Mouse (Mus musculus) 3T3-L1 (cell line): ENCODE data around the gene March5.
A peak's percentile ranks its signal among the peaks of the same experiment; 100 is the strongest.
"Not testable (repeated sequence)": the region's sequence is repeated elsewhere in the genome, so short reads cannot be mapped to it uniquely, and the experiment has no call there.

Experiments
- DNase-seq: peaks from one replicate; pipeline ENCODE4 v3.0.0-alpha.2; 2015; ENCODE audit warnings: low read depth, low spot score

Gene March5

DNA sequence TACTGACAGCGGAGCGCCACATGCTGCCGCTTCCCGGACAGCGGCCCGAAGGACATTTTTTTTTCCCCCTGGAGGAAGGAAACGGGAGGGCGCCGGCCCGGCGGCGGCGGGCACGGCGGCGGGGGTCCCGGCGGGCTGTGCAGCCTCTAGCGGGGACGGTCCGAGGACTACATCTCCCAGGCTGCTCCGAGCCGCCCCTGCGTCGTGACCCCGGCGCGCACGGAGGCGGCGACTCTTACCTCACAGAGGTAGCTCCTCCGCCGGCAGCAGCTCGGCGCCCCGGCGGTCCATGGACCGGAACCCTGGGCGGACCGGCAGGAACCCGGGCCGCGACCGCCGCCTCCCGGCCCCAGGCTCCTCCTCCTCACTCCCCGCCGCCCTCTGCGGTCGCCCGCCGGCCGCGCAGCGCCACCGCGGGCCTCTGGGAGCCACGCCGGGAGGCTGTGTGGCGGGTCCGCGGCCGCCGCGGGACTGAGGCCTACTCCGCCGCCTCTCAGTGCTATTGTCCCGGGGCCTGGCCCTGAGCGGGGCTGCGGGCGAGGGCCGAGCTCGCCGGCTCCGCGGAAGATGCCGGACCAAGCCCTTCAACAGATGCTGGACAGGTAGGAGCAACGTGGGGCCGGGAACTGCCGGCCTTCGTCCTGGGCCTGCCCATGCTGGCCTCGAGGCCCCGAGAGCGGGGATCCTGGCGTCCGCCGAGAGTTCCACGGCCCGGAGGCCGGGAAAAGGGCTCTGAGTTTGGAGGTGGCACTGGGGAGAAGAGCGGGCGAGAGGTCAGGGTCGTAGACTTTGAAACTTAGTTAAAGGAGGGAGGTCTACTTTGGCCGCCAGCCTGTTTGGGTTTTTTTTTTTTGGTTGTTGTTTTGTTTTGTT, at the start of gene March5:
Gene March5 (plus strand): TSS at position 241 of the 873 bp plus-strand sequence.
- peak; percentile 78 for DNase-seq

DNA sequence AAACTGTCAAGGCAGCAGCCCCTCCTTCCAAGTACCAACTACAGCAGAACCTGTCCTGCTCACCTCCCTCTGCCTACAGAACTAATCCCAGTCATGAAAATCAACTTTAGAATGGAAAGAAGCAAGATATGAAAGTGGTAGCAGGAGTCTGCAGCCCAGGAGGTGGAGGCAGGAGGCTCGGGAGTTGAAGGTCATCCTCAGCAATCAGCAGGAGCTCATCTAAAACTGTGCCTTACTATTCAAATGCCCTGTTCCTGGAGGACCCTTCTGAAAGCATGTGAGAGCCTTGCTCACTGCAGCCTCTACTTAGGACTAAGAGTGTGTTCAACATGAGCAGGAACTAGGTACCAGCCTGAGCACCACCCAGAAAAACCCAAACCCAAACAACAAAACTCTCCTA, 35.2 kb upstream of the March5 start:
- no peak for DNase-seq

DNA sequence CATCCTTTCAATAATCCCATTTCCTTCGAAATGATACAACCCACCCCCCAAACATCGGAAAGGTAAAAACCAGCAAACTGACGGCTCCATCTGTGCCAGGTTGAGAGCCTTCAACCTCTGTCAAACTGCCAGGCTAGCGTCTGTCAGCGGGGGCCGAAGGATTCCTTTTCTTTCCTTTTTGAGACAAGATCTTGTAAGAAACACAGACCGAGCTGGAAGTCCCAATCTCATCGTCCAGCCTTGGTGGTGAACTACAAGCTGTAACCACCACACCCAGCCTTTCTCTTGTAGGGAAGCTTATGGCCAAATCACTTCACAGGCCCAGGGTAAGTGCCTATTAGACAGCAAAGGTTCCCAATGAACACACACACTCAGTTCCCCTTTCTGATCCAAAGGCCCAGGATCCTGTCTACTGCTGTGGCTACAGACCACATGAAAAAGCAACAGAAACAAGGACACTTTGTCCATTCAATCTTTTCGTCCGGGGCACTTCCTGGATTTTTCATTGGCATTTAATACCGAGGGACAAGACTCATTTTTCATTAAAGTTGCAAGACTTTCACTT, 34.7 kb upstream of the March5 start:
- DNase-seq: no peak

DNA sequence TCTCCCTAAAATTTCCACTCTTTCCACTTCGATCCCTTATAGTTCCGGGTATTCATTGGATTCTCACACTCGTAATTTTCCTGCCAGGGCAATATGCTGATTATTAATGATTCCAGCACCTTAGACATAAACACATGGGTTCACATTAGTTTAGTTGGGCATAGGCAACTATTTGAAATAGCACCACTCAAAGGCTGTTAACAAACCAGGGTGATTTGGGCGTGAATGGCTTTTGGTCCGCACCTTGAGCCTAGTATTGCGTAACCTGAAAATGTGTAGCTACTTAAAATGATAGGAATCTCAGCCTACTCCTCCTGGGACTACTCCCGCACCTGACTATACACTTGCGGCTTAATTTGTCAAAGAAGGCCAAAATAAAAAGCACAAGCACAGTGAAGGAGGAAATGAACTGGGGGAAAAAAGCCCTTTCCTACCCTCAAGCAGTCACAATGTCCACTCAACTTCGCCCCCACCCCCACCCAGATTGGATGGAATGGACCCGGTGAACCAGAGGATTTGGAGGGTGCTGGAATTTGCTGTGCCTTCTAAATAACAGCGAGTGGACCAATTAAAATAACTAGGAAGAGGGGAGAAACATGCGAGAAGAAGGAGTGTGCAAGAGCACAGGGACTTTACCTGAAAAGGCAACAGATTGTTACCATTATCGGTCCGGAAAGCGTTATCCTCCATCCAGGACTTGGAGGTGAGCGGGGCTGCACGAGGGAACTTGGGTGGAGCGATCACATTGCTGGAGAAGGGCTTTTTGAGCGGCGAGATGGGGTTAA, 33.8 kb upstream of the March5 start:
- DNase-seq: no peak

DNA sequence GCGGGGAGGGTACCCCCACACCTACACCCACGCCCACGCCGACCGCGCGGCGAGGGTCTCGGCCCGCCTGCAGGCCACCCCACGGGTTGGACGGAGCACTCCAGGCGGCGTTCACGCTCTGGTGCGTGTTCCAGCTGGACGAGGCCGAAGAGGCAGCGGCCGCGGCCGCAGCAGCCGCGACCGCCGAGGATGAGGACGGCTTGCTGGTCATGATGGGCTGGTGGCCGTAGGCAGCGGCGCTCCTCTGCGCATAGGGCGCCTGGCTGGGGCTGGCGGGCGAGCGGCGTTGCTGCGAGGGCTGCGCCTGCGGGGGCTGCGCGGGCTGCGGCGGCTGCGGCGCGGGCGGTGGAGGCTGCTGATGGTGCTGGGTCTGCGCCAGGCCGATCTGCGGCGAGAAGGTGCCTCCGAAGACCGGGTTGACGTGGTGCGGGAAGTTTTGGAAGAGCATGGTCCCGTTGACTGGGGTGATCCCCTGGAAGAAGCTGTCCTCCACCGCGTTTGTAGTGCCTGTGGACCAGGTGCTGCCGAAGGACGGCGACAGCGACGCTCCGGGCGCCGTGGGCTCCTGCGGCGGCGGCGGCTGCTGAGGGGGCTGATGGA, 33.1 kb upstream of the March5 start:
- no peak for DNase-seq

DNA sequence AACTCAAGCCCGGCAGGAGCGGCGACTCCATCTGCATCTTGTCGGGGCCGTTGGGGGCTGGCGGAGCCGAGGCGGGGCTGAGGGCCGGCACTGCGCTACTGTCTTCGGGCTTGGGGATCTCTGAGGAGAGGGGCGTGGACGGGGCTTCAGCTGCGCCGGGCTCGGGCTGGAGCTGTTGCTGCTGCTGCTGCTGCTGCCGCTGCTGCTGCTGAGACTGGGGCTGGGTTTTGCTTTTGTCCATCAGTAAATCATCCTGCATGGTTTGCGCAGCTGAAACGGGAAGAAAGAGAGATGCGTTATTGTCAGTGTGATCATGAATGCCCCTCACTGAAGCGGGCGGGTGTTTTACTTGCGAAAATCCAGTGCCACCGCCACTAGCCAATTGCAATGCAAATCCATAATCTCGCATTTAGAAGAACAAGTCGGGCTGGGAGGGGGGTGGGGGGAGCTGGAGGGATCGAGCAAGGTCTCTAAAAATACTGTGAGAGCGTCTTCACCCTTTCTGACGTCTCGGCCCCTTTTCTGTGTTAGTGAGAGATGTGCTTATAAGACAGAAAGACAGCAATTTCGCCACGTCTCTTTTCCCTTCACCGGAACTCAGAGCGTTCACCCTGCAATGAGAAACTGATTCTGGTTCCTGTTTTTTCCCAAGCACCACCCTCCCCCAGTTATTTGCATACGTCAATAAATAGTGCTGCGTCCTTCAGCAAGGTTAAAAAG, 32.5 kb upstream of the March5 start:
- peak; percentile 86 for DNase-seq

DNA sequence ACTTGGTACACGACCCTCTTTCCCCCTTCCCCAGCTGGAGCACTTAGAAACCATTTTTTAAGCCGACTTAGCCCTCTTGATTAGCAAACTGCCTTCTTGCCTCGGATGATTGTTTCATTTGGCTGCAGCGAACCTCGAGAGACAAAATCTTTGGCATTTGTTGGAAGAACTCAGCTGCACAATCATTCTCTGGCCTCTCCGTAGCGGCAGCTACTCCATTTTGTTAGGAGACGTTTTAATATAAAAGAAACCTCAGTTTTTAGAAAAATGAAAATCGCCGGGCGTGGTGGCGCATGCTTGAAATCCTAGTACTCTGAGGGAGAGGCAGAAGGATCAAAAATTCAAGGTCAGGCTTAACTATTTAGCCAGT, 31.9 kb upstream of the March5 start:
- no peak for DNase-seq

DNA sequence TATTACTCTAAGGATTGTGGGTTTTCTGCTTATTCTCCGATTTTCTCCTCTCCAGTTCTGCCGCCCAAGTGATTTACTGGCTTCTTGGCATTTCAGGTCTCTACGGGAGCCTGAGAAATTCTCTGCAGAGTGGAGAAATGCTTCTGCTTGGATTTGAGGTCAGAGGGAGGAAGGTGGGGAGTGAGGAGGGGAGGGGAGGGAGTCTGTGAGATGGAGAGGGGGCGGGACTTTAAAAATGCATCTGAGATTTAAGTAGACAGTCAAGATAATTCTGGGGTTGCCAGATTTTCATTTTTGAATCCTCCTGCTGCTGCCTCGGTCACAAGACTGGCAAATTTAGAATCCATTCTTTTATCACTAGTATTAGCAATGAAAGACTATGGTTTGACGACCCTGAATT, 31.4 kb upstream of the March5 start:
- DNase-seq: peak; percentile 66

DNA sequence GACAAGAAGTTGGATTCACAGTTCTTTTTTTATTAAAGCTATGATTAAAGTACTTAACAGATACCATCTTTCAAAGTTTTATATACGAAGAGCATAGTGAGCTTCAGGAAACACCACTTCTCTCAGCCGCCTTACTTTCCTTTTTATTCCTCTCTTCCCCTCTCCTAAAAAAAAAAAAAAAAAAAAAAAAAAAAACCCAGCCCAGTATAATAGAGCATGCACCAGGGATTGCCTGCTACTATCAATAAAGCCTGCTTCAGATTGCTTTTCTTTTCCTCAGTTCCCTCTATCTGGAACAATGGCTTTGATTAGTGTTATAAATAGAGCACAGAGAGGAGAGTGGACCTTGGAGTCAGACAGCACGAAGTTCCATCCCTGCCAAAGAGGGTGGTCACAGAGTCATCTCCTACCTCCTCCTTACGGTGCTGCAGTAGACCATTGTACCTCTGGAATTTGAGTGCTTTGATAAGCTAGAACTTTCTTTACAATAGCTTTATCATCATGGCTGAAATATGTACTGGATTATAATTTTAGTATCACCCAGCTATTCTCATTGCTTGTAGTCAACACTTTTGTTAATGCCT, 30.4 kb upstream of the March5 start:
- DNase-seq: no peak

DNA sequence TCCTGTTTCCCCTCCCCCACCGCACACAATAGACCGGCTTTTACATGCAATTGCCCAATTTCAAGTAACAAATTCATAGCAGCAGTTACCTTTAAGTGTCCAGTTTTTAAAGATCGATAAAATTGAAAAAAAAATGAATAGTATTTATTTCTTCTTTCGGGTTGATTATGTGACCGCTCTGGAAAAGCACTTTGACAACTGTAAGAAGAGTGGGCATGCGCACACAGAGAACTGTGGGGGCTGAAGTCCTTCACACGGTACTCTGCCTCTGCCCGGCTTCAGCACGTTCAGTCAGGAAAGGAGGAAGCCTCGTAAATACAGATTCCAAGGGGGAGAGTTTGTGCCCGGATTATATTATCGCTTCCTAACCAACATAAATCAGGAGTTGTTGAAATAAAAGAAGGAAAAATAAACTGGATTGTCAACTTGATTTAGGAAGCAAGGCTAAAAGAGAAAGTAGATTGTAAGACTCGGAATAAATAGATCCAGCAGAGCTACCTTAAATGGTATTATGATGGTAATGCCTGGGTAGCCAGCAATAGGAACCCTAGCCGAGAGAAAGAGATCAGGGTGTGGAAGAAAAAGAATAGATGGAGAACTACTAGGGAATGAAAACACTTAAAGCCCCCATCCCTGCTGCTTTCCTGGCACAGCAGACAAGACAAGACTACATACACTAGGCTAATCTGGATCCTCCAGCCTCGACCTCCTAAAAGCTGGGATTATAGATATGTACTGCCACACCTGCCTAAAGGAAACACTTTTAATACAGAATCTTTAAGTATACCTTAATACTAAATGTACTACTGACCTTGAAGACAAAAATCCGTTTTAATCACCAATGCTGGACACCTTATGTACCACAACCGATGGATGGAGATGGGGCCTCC, 29.3 kb upstream of the March5 start:
- DNase-seq: peak; percentile 85

DNA sequence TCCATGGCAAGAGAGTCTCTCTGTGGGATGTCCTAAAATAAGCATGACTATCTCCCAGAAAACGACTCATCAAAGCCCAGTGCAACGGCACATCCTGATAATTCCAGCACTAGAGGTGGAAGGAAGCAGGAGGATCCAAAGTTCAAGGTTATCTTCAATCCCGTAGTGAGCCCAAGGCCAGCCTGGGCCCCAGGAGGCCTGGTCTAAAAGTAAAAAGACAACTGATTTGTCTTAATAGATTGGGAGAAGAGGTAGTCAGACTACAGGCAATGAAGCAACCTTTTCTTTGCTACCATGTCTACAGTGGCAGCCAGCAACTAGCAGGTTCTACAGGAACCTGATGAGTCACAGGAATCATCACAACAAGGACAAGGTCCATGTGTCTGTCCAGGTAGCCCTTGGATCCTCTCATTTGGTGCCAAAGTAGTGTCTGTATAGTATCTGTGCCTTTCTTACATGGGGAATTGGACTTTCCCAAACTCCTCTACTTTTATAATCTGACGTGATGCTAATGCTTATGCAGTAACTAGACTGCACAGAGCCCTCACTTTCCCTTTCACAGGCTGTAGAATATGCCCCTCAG, 18.9 kb upstream of the March5 start:
- DNase-seq: no peak

DNA sequence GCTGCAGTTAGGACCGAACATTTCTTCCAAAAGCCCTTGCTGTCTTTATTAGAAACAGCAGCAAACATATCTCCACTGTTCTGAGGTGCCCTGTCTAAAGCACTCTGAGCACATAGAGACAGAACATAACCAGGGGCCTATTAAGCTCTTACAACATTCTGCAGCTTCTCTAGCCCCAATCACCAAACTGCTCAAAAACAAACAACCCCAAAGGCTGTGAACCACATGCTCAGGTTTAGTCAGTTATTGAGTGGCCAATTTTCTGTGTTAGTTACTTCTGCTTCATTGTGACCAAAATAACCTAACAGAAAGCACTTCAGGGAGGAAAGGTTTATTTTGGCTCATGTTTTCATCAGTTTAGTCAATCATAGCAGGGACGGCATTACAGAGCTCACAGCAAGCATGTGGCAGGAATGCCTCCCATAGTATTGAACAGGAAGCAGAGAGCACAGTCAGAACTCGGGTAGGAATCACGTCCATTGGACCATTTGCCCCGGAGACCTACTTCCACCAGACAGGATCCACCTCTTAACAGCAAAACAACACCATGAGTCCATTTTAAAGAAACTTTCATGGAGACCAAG, 14.8 kb upstream of the March5 start:
- no peak for DNase-seq

DNA sequence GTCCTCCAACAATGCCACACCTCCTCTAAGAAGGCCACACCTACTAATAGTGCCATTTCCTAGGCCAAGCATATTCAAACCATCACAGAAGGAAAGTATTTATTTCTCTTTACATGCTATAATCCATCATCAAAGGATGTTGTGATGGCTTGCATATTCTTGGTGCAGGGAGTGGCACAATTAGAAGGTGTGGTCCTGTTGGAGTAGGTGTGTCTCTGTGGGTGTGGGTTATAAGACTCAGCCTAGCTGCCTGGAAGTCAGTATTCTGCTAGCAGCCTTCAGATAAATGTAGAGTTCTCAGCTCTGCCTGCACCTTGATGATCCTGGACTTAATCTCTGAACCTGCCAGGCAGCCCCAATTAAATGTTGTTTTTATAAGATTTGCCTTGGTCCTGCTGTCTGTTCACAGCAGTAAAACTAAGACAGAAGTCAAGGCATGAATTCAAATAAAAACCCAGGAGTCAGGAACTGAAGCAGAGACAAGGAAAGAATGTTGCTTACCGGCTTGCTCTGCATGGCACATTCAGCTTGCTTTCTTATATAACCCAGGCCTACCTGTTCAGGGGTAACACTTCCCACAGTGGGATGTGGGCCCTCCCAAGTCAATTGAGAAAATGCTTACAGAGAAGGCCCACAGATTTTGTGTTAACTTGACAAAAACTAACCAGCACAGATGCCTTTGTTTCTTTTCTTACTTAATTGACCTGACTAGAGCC, 9.0 kb upstream of the March5 start:
- no peak for DNase-seq

DNA sequence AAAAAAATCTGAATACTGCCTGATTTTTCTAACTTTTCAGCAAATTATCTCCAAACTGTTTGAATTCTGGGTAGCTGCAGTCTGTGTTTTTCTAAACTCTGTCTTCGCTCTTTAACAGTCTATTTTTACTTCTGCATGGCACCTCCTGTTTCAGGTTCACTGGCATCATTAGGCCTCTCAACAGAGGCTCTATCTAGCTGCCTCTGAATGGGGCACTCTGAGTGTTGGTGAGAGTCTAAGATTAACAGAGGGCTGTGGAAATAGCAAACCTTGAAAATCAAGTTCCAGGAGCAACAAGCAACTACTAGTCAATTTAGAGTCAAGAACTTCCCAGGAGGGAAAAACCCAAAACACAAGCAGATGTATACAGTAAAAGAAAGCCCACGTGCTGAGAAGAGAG, 7.5 kb upstream of the March5 start:
- DNase-seq: no peak

DNA sequence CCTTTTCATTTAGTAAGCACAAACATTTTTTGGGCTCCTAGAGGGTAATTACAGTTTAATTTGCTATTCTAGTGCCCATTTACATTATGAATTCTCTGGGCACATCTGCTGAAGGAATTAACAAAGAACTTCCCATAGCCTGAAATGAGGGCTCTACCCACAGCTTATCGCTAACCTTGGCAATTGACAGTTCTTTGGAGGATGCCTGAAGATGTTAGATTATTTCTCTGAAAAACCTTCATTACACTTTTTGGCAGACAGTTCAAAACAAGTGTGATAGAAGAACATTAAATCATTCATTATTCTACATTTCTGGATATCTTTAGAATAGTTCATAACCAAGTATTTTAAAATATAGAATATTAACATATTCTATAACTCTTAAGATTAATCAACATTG, 4.0 kb upstream of the March5 start:
- no peak for DNase-seq

DNA sequence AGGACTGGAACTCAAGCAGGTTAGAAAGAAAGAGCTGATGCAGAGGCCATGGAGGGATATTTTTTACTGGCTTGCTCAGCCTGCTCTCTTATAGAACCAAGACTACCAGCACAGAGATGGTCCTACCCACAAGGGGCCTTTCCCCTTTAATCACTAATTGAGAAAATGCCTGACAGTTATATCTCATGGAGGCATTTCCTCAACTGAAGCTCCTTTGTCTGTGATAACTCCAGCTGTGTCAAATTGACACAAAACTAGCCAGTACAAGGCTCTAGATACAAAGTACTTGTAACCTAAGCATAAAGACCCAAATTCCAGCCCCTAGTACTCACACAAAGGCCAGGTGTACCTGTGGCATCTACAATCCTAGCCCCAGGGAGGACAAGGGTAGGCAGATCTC, 2.2 kb upstream of the March5 start:
- DNase-seq: not testable (repeated sequence)

DNA sequence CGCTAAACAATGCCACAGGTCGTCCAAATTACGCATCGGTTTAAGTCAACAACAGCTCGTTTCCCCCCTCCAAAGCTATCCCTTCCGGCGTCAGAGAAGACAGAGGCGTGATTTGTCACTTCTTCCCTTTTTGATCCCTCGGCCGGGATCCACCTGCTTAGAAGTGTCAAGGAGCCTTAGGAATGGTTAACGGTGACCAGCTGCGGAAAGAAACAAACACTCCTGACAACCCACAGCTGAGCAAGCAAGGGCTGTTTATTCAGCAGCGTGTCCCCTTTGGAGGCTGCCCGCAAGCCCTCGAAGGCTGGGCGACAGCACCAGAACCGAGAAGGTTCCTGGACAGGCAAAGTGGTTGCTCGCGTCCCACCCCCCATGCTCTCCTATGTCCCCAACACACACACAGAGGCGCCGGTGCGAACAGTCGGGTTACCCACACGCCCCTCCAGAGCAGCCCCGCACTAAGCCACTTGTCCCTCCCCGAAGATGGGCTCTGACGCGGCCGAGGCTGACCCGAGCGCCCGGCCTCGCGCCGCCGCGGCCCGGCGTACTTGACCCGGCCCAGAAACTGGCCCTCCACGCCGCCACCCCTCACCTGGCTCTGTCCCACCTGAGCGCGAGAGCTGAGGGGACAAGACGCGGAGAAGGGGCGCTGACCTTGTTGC, 571 bp upstream of the March5 start:
- peak; percentile 56 for DNase-seq

DNA sequence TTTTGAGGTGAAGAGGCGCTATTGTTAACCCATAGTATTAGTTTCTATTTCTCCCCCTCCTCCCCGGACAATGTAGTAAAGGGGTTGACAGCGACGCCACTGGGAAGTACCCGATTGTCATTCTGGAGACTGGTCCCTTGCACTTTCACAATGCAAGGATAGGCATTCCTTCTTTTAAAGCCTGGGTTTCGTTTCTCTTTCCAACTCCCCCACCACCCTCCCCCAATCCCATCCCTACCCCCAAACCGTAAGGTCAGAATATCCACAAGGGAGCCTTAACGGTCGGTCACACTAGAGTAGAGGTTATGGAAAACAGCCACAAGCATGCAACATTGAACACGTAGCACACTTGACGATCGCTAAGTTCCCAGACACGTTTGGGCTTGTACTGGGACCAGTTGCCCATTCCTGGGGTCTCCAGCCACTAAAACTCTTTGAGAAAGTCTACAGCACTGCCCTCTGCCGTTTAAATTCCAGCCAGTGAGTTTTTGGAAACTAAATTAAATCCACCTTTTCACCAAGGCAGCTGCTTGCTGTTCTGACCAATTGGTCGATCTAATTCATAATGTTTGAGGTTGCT, 923 bp downstream of the March5 start, which contains the start of gene Cpeb3:
Gene Cpeb3 (minus strand): TSS at position 426 of the 580 bp plus-strand sequence.
- peak; percentile 87 for DNase-seq
